In genomic region chr2:92066899-92067298, GRCm38 (mm10) we compare ENCODE assay signal across 14 mouse cellular contexts.
"Had no signal": no experiment of that assay in that cellular context is flagged by ENCODE, and none has a peak within 500 bp of the region (broad histone marks: within the 10 kb centered on the region; RNA-seq: fewer than 3 reads in every experiment).

No protein-coding gene starts in this region.

- H3K27ac ChIP-seq: limb, embryonic 10.5 days; liver, embryonic 15.5 days; macrophage; midbrain, embryonic 15.5 days had no signal

- H3K4me2 ChIP-seq: liver, embryonic 11.5 days; liver, embryonic 15.5 days; midbrain, embryonic 11.5 days; midbrain, embryonic 15.5 days had no signal

- H3K4me1 ChIP-seq: liver, embryonic 15.5 days; midbrain, embryonic 15.5 days had no signal

- DNase-seq: kidney, adult 18-20 months; kidney, postnatal 25 days; lung, adult 2 months; lung, postnatal 10 days; right cerebral cortex, postnatal 14 days; thymus, adult 18-20 months; thymus, postnatal 14 days had no signal

- H3K27me3 ChIP-seq: midbrain, embryonic 15.5 days had no signal

- H3K9ac ChIP-seq: liver, embryonic 15.5 days; midbrain, embryonic 15.5 days had no signal

- H3K9me3 ChIP-seq: limb, embryonic 10.5 days; liver, embryonic 15.5 days; megakaryocyte, embryonic 14.5 days; midbrain, embryonic 15.5 days had no signal

- ATAC-seq: midbrain, embryonic 15.5 days had no signal

- H3K36me3 ChIP-seq: limb, embryonic 10.5 days; liver, embryonic 15.5 days; midbrain, embryonic 15.5 days had no signal

- H3K4me3 ChIP-seq: limb, embryonic 10.5 days; liver, embryonic 15.5 days; megakaryocyte, embryonic 14.5 days; midbrain, embryonic 15.5 days had no signal
